Mouse (Mus musculus): ENCODE data around the gene 4930535I16Rik.
"Not testable (repeated sequence)": the region's sequence is repeated elsewhere in the genome, so short reads cannot be mapped to it uniquely, and the experiment has no call there.

4930535I16Rik gene

DNA sequence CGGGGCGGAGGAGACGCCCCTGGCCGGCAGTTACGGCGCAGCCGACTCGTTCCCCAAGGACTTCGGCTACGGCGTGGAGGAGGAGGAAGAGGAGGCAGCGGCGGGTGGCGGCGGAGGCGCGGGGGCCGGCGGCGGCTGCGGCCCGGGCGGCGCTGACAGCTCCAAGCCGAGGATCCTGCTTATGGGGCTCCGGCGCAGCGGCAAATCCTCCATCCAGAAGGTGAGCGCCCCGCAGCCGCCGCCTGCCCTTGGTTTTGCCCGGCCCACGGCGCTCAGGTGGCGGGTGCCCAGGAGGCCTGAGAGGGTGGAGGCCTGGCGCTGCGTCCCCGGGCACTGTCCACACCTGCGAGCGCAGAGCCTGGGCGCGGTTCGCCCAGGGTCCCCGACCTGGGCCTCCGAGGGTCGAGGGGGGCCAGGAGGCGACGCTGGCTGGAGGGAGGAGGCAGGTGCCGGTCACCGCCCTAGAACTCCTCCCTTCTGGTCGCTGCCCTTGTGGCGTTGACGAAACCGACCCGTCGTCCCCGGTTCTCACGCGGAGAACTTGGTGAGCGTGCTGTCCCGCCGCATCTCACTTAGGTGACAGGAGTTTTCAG is at the start of gene 4930535I16Rik:
Gene 4930535I16Rik (minus strand): TSS at position 475 of the 593 bp plus-strand sequence.
- DNase-seq: peak; percentile 38

DNA sequence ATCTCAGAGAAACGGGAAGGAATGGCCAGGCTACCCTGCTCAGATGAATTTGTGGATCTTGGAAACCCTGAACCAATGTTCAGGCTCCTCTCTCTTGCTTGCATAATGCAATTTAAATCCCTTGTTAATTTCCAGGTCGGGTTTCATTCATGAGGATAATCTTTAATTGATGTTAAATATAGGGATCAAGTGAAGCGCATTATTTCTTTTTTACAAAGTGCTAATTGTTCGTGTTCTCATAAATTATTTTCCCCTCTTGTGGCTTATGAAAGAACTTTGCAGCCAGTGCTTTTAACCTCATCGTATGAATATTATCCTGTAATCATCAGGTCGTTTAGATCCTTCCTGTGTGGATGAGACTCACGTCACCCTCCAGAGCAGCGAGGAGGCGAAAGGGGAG is 44.9 kb upstream of the 4930535I16Rik start:
- DNase-seq: no peak

DNA sequence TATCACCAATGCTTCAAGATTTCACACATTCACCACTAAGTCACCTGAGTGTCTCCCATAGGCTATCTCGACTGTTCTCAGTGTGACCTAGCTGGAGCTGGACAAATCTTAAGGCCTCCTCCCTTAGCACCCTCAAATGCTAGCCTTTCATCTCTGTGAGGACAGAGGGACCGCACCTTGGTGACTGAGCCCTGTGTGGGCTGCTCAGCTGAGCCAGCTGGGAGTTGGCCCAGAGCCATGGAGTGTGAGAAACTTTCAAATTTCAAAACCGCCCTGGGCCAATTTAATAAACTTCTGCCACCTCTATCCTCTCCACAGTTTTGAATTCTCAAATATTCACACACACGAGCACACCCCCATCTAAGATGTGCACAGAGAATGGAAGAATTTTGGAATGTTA is 43.1 kb upstream of the 4930535I16Rik start:
- no peak for DNase-seq

DNA sequence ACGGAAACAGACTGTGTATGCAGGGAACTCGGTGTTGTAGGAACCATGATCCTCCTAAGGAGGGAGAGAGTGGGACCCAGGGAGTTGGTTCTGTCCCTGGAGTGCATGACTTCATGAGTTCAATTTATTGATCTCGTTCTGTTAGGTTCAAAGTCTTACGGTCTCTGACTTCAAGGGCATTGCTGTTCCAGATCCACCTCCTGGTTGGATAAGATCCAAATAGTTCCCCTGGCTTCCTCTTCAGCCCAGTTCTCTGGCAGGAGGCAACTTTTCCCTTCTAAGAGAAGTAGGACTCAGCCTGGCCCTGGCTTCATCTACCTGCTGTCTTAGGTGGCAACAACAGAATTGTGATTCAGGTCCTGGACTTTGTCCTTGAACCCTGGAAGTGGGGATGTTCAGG is 40.1 kb upstream of the 4930535I16Rik start:
- no peak for DNase-seq

DNA sequence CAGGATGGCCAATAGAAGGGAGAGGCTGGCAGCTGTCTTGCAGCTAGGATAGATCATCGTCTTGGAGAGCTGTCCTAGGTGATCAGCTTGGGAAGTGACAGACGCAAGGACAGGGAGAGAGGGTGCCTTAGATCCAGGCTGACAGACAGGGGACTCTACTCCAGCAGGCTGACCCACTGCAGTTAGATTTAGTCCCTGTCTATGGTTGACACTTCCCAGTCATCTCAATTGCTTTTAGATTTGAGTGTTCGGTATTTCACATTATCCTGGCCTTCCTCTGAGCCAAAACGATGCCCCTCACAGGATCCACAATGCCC is 39.6 kb upstream of the 4930535I16Rik start:
- DNase-seq: no peak

DNA sequence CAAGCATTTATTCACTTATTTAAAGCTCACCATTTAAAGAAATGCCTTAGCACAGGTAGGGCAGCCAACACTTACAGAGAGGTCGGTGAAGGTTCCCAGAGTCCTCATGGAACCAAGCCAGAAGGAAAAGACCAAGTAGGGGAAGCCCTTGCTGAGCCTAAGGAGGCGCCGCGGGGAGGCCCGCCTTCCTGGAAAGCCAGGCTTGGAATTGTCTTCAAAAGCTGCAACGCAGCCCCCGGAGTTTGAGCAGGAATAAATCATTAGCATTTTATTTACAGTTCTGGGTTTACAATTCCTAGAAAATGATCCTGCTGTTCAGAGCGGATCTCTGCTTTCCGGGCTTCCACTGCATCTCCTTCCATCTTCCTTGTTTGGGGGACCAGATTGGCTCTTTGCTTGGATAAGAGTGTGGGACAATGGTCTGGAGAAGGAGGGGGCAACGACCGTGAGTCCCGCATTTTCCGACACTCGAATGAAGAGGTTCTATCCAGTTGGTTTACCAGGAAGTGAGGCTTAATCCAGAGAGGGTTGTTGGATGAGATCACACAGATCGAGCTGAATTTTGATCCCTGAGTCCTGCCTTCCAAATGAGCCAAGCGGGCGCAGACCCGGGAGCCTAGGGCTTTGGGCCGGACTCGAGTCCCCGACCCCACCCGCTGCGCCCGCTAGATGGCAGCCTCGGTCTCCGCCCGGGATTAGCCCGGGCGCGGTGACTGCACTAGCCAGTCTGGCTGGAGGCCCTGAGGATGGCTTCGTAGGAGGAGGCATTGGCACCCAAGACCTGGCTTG is 39.1 kb upstream of the 4930535I16Rik start:
- peak; percentile 70 for DNase-seq

DNA sequence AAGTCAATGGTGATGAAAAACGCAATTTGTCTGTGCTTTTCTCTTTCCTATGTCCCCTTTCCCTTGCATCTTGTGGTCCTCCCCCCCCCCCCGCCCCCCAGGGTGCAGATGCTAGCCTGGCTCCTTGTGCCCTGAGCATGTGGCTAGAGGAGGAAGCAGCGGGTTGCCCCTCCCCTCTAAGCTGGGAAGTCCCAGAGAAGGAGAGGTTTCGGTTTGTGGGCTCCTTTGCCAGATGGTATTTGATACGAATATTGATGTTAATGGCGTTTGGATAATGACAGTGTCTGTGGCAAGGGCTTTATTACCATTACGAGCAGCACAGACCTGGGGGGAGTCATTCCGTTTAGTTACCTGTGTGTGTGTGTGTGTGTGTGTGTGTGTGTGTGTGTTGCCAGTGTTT is 34.2 kb upstream of the 4930535I16Rik start:
- no peak for DNase-seq

DNA sequence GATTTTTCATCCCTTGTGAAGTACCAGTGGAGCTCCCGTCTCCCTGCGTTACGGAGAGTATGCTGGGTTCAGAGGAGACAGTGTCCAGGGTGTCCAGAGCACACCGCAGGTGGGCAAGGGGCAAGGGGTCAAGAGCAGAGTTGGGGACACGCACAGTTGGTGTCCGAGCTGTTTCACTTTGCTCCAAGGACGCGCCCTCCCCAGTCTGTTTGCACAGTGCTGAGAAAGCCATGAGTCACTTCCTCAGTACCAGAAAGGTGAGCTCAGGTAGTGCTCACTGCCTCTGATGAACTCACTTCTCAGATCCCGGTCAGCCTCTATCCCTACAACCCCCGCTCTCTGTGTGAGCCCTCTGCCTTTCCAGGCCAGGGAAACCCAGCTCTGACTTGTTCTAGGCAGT is 31.8 kb upstream of the 4930535I16Rik start:
- no peak for DNase-seq

DNA sequence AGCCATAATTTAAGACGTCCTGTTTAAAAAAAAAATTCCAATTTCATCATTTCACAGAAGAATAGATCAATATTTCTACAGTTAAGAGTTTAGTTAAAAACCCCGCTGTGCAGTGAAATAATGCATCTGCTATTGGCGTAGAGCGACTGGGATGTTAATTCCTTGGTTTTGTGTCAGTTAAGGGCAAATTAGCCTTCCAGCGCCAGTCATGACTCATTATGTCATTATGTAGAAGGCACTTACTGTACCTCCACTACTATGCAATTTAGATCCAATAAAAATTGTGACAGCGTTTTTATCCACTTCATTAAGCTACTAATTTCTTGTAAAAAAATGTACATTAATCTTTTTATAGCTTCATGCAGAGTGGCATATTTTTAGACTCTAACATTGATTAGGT is 31.1 kb upstream of the 4930535I16Rik start:
- no peak for DNase-seq

DNA sequence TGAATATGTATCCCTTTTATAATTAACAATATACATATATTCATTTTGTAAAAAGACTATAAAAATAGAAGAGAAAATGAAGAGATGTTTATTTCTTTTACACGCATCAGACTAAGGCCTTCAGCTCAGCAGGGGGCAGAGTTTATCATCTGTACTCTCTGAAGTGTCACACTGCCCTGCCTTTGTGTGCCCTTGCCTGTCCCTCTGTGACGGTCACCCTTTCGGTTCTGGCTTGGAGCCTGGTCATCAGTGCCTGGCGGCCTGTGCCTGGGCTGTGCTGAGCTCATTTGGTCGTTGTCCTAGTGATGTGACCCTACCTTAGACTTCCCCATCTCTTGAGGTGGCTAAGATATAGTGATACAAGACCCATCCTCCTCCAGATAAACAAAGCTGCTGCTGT is 29.3 kb upstream of the 4930535I16Rik start:
- DNase-seq: no peak

DNA sequence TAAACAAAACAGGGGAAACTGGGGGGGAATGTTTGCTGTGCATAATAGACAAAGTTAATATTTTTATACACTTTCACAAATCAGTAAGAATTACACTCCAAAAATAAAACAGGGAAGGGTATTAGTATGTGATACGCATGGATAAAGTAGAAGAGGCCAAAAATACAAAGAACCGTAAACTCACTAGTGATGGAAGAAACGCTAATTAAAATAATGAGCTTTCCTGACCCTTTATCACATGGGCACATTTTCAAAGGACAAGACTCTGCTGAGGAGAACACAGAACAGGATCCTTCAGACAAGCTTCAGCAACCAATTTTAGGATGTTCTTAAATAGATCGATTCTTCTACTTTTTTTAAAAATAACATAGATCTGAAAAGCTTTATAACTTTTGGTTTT is 28.9 kb upstream of the 4930535I16Rik start:
- no peak for DNase-seq

DNA sequence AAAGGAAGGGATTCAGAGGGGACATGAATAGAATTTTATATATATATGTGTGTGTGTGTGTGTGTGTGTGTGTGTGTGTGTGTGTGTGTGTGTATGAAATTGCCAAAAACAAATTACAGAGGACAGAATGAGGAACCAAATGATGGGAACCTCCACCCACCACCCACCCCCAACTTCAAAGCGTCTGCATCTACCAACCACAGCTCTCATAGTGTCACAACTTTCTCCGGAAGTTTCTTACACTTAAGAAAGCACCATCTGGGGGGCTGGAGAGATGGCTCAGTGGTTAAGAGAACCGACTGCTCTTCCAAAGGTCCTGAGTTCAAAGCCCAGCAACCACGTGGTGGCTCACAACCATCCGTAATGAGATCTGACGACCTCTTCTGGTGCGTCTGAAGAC is 23.1 kb upstream of the 4930535I16Rik start:
- DNase-seq: not testable (repeated sequence)

DNA sequence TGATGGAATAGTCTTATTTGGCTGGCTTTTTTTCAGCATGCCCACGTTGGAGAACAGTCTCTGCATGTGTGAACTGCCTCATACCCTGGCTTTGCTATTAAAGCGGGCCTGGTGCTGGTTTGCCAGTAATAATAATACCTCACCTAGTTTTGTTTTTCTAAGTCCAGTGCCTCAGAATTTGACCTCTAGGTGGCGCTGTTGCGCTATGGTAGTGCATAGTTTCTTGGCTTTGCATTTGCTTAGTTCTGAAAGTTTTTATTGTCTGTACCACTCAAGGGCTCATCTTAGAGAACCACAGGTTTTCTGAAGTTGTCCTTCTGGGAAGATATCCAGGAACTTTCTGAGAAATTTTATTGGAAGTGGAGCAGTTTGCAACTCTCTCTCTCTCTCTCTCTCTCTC is 22.0 kb upstream of the 4930535I16Rik start:
- peak; percentile 74 for DNase-seq

DNA sequence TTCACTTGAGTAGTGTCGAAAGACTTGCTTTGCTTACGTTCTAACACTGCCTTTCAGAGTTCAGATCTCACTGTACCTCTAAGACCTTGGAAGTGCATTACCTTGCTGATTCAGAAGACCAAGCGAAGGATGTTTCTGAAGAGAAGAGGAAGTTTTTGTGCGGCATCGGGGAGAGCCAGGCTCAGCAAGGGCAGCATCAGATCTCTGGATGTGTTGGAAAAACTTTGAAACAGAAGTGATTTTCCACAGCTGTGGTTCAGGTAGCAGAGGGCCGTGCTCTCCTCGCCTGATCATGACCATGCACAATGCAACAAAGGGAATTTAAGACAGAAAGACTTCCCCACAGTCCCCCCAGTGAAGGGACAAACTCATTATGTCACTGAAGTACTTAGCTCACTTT is 18.2 kb upstream of the 4930535I16Rik start:
- DNase-seq: no peak

DNA sequence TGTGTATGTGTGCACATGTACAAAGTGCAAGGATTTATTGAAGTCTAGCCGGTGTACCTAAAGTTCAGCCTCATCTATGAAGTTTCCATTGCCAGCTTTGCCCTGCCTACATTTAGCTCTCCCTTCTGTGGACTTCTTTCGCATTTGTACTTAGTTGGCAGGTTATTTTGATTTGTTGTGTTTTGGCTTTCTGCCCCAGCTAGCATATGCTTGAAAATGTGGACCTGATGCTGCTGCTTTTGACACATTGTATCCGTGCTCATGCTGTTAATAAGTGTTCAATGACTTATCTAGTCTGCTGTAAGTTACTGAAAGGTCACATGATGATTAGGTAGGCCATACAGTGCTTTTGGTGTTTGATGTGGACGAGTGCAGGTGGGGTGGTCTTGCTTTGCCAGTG is 16.5 kb upstream of the 4930535I16Rik start:
- no peak for DNase-seq

DNA sequence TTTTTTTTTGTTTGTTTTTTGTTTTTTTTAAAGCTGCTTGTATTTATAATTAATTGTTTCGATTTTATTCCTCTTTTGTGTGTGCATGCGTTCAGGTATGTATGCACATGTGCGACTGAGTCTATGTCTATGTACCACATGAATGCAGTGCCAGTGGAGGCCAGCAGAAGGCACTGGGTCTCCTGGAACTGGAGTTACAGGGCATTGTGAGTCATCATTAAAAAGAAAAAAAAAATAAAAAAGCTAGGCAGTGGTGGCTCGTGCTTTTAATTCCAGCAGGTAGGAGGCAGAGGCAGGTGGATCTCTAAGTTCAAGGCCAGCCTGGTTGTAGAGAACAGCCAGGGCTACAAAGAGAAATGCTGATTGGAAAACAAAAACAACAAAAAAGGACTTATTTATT is 12.2 kb upstream of the 4930535I16Rik start:
- no peak for DNase-seq

DNA sequence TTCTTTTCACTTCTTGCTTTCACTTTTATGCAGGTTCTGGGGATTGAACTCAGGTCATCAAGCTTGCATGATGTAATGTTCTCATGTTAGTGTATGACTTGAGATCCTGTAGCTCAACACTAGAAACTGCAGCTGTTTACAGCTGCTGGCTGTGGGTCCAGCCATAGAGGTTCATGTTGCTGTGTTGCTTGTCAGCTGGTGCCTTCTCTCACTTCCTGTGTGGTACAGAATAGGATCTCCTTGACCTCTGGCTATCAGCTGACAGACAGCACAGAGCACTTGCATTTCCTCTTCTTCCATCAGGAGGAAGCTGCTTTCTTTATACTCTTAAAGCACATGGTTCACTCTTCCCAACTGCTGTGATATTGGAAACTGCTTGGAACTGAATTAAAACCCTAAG is 10.1 kb upstream of the 4930535I16Rik start:
- peak; percentile 24 for DNase-seq

DNA sequence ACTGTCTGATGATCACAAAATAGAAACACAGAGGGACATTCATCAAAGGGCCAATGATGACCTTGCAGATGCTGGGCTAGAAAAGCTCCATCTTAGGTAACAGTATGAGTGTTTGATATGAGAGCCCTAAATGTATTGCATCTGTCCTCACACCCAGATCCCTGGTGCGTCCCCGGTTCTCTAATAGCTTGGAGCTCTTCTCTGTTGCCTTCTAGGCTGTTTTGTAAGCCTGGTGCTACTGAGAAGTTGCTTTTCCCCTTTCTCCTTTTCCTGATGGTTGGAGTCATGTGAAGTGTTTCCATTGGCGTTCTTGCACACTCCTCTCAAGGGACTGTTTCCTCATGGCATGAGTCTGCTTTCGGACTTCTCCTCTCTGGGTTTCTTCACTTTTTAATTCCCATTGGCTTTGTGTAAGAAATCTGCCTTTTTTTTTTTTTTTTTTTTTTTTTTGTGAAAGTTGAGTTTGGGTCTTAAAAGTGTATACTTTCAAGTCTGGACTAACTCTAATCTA is 3.3 kb upstream of the 4930535I16Rik start:
- DNase-seq: no peak

DNA sequence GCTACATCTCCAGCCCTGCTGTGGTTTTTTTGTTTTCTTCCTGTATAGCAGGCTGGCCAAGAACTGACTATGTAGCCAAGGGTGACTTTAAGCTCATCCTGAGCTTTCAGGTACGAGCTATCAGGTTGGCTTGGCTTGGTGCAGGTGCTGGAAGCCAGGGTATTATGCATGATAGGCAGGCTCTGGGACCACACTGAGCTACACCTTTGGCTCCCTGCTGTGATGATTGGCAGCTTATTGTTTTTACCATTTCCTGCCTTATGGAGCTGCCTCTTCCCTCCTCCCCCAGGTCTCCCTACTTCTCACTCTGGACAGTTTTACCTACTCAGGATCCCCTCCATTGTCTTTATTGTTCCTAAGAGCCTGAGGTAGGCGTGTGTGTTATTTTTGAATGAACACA is 1.0 kb upstream of the 4930535I16Rik start:
- DNase-seq: no peak

DNA sequence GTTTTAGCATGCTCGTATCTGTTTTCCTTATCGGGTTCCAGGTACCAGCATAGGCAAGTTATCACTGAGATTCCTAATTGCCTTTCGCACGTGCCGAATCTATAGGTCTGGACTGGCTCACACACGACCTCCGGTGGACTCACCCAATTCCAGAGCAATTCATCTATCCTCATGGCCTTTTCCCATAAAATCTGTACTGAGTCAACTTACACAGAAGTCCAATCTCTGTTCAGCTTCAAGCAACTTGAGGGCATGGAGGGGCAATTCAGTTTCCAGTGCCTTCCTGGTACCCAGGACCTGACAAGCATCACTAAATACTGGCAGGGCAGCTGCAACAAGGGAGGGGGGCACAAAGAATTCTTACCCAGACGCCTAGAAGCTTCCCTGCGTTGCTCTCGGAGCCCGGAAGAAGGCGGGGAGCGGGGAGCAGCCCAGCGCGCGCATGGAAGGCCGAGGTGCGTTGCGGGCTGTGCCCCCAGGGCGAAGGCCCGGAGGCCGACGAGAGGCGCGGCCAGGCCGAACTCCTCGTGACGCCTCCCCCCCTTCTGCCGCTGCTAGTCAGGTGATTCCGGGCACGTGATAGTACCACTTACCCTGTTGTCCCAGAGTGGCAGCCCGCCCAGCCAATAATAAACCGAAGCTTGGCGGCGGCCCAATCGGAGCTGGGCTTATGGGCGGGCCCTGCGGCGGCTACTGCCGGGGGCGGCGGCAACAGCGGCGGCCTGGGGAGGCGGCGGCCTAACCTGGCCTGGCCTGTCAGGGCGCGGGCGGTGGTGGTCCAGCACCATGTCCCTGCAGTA is 874 bp downstream of the 4930535I16Rik start, which contains the start of gene Rragc:
Gene Rragc (plus strand): TSS at position 699 of the 800 bp plus-strand sequence.
- peak; percentile 100 for DNase-seq

DNA sequence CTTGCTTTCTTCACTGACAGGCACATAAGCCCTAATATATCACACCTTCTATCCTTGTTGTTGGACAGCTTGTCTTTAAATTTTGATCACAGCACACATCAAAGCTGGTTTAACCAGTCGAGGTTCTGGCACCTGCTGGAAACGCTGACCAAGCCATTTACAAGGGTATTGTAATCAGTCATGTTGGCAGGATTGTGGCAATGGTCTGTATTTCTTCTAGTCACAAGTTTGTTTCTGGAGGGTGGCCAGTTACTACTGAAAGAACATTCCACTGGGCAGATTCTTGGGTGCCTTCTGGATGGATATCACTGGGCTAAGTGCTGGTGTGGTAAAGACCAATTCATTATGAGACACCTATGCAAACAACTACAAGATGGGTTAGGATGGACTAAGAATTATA is 5.4 kb downstream of the 4930535I16Rik start:
- DNase-seq: peak; percentile 36

DNA sequence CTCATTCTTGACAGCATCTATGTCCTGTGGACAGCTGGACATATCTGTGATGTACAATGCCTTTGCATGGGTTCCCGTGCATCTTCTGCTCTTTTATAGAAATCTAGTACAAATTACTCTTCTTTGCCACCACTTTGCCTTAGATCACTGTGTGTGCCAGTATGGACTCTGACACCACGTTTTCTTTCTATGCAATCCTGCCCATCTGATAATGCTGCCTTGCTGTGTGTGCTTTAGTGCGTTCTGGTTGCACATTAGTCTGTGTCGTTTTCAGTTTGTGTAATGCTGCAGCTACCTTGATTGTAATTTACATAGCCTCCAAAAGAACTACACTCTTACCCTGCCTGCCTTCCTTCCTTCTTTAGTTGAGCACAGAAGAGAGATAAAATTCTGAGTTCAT is 6.3 kb downstream of the 4930535I16Rik start:
- no peak for DNase-seq

DNA sequence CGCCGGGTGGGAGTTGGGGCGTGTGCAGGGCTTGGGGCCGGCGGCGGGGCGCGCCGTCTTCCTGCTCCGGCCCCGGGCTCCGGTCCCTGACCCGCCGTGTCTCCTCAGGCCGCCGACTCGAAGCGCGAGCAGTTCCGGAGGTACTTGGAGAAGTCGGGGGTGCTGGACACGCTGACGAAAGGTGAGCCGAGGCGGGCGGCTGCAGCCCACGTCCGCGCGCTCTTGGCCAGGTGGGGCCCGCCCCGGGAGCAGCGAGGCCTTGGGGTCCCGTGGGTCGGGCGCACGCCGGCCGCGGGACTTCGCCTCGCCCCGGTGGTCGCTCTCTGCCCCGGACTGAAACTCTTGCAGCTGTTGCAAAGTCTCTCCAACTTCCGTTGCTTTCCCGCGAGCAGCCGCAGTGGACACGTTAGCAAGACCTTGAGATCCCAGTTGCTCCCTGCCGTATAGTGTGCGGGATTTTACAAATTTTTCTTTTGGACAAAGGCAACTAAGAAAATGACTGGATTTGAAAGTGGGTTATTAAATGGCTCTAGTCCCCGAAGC is 12.6 kb downstream of the 4930535I16Rik start:
- no peak for DNase-seq
